Mouse (Mus musculus): ENCODE results near the gene Dync1li1. TPM values are rescaled to one million over a fixed set of nuclear protein-coding genes. Genes with fewer than 3 reads are reported as not detected.

Dync1li1 gene
- polyA plus RNA-seq, 1 experiment from 2014 or later = 57.6 TPM

- H3K27me3 ChIP-seq (replicated peaks) = no peaks in the 10 kb centered on the region
- no peaks in the 10 kb centered on the region for H3K4me1 ChIP-seq
- no peak overlapping the region for H3K4me3 ChIP-seq (replicated peaks)
- no peaks in the 10 kb centered on the region for H3K9me3 ChIP-seq
- peaks cover 18% of the 10 kb centered on the region for H3K36me3 ChIP-seq
- no peak for ATAC-seq (ENCODE audit: insufficient read depth, low FRiP score, low read depth)
- 89% methylated on average over 5 of the region's 5 CpGs for WGBS
- no peak overlapping the region for H3K9ac ChIP-seq
- H3K4me2 ChIP-seq = no peak overlapping the region
- no peak overlapping the region for H3K27ac ChIP-seq
Measured at GRCm38 (mm10) chr9:114758801-114759200, 70.2 kb downstream of the Dync1li1 start.

- WGBS = 74% methylated on average over 4 of the region's 4 CpGs
- Histone ChIP-seq H3K9ac (no peak overlapping the region), H3K9me3 (no peaks in the 10 kb centered on the region), H3K27ac (no peak overlapping the region), H3K4me2 (no peak overlapping the region), H3K4me3 (replicated peaks) (no peak overlapping the region), H3K4me1 (no peaks in the 10 kb centered on the region), H3K36me3 (peaks cover 18% of the 10 kb centered on the region), H3K27me3 (replicated peaks) (no peaks in the 10 kb centered on the region)
- ATAC-seq (ENCODE audit: insufficient read depth, low FRiP score, low read depth) = no peak
Measured at GRCm38 (mm10) chr9:114759886-114760285, 71.3 kb downstream of the Dync1li1 start.

- H3K4me3 ChIP-seq (replicated peaks) = no peak overlapping the region
- H3K27me3 ChIP-seq (replicated peaks) = no peaks in the 10 kb centered on the region
- no peak overlapping the region for H3K4me2 ChIP-seq
- H3K36me3 ChIP-seq = peaks cover 18% of the 10 kb centered on the region; the same call in 1 of the 2 replicates
- no peak overlapping the region for H3K27ac ChIP-seq
- WGBS = 82% methylated on average over 5 of the region's 5 CpGs
- no peaks in the 10 kb centered on the region for H3K9me3 ChIP-seq
- no peaks in the 10 kb centered on the region for H3K4me1 ChIP-seq
- H3K9ac ChIP-seq = no peak overlapping the region
- no peak for ATAC-seq (ENCODE audit: insufficient read depth, low FRiP score, low read depth)
Measured at GRCm38 (mm10) chr9:114760353-114760752, 71.8 kb downstream of the Dync1li1 start.

GRCm38 (mm10) chr9:114761848-114762247, 73.3 kb downstream of the Dync1li1 start:
- no peak overlapping the region for H3K4me2 ChIP-seq
- H3K4me3 ChIP-seq (replicated peaks) = no peak overlapping the region
- no peaks in the 10 kb centered on the region for H3K9me3 ChIP-seq
- H3K9ac ChIP-seq = no peak overlapping the region
- peaks cover 17% of the 10 kb centered on the region; the same call in 1 of the 2 replicates for H3K36me3 ChIP-seq
- H3K27me3 ChIP-seq (replicated peaks) = no peaks in the 10 kb centered on the region
- 63% methylated on average over 11 of the region's 11 CpGs for WGBS
- no peak overlapping the region for H3K27ac ChIP-seq
- no peak for ATAC-seq (ENCODE audit: insufficient read depth, low FRiP score, low read depth)
- no peaks in the 10 kb centered on the region for H3K4me1 ChIP-seq

GRCm38 (mm10) chr9:114763341-114763740, 74.8 kb downstream of the Dync1li1 start:
- H3K4me3 ChIP-seq (replicated peaks) = no peak overlapping the region
- H3K4me2 ChIP-seq = no peak overlapping the region
- ATAC-seq (ENCODE audit: insufficient read depth, low FRiP score, low read depth) = no peak
- H3K9me3 ChIP-seq = no peaks in the 10 kb centered on the region
- H3K36me3 ChIP-seq = peaks cover 12% of the 10 kb centered on the region; the same call in 1 of the 2 replicates
- no peak overlapping the region for H3K9ac ChIP-seq
- WGBS = 63% methylated on average over 13 of the region's 13 CpGs
- no peak overlapping the region for H3K27ac ChIP-seq
- H3K4me1 ChIP-seq = no peaks in the 10 kb centered on the region
- no peaks in the 10 kb centered on the region for H3K27me3 ChIP-seq (replicated peaks)

GRCm38 (mm10) chr9:114767030-114767429, 78.4 kb downstream of the Dync1li1 start:
- no peaks in the 10 kb centered on the region for H3K4me1 ChIP-seq
- H3K4me2 ChIP-seq = no peak overlapping the region
- no peak for ATAC-seq (ENCODE audit: insufficient read depth, low FRiP score, low read depth)
- peaks cover 3% of the 10 kb centered on the region; the same call in 1 of the 2 replicates for H3K36me3 ChIP-seq
- no peaks in the 10 kb centered on the region for H3K27me3 ChIP-seq (replicated peaks)
- no peak overlapping the region for H3K4me3 ChIP-seq (replicated peaks)
- no peak overlapping the region for H3K27ac ChIP-seq
- no peaks in the 10 kb centered on the region for H3K9me3 ChIP-seq
- no peak overlapping the region for H3K9ac ChIP-seq
- 73% methylated on average over 13 of the region's 13 CpGs for WGBS

- H3K4me3 ChIP-seq (replicated peaks) = no peak overlapping the region
- 64% methylated on average over 2 of the region's 2 CpGs for WGBS
- H3K9me3 ChIP-seq = no peaks in the 10 kb centered on the region
- no peaks in the 10 kb centered on the region for H3K4me1 ChIP-seq
- H3K4me2 ChIP-seq = no peak overlapping the region
- H3K36me3 ChIP-seq = peaks cover 7% of the 10 kb centered on the region; the same call in 1 of the 2 replicates
- H3K27ac ChIP-seq = no peak overlapping the region
- ATAC-seq (ENCODE audit: insufficient read depth, low FRiP score, low read depth) = no peak
- H3K27me3 ChIP-seq (replicated peaks) = no peaks in the 10 kb centered on the region
- H3K9ac ChIP-seq = no peak overlapping the region
Measured at GRCm38 (mm10) chr9:114767507-114767906, 78.9 kb downstream of the Dync1li1 start.

- Histone ChIP-seq H3K4me2 (no peak overlapping the region), H3K27ac (no peak overlapping the region), H3K4me1 (no peaks in the 10 kb centered on the region), H3K4me3 (replicated peaks) (no peak overlapping the region), H3K27me3 (replicated peaks) (no peaks in the 10 kb centered on the region), H3K9ac (no peak overlapping the region), H3K36me3 (peaks cover 10% of the 10 kb centered on the region; the same call in 1 of the 2 replicates), H3K9me3 (no peaks in the 10 kb centered on the region)
- no peak for ATAC-seq (ENCODE audit: insufficient read depth, low FRiP score, low read depth)
- 62% methylated on average over 10 of the region's 10 CpGs for WGBS
Measured at GRCm38 (mm10) chr9:114768066-114768465, 79.5 kb downstream of the Dync1li1 start.

GRCm38 (mm10) chr9:114770224-114770623, 81.6 kb downstream of the Dync1li1 start:
- peaks cover 10% of the 10 kb centered on the region; the same call in 1 of the 2 replicates for H3K36me3 ChIP-seq
- no peak for ATAC-seq (ENCODE audit: insufficient read depth, low FRiP score, low read depth)
- WGBS = 89% methylated on average over 4 of the region's 4 CpGs
- H3K4me3 ChIP-seq (replicated peaks) = no peak overlapping the region
- no peak overlapping the region for H3K27ac ChIP-seq
- H3K9ac ChIP-seq = no peak overlapping the region
- no peaks in the 10 kb centered on the region for H3K9me3 ChIP-seq
- peaks cover 6% of the 10 kb centered on the region; the same call in 1 of the 2 replicates for H3K4me1 ChIP-seq
- H3K27me3 ChIP-seq (replicated peaks) = no peaks in the 10 kb centered on the region
- no peak overlapping the region for H3K4me2 ChIP-seq

- Histone ChIP-seq H3K27ac (no peak overlapping the region), H3K4me3 (replicated peaks) (no peak overlapping the region), H3K4me2 (no peak overlapping the region), H3K4me1 (peaks cover 8% of the 10 kb centered on the region; the same call in 1 of the 2 replicates), H3K9ac (no peak overlapping the region), H3K36me3 (peaks cover 10% of the 10 kb centered on the region; the same call in 1 of the 2 replicates), H3K27me3 (replicated peaks) (no peaks in the 10 kb centered on the region), H3K9me3 (no peaks in the 10 kb centered on the region)
- no peak for ATAC-seq (ENCODE audit: insufficient read depth, low FRiP score, low read depth)
- 78% methylated on average over 7 of the region's 7 CpGs for WGBS
Measured at GRCm38 (mm10) chr9:114771565-114771964, 83.0 kb downstream of the Dync1li1 start.

Other genes with a start within 250 kb of the Dync1li1 start
- gene Ccr4, start 183.9 kb upstream of the Dync1li1 start, polyA plus RNA-seq (2015; fragmentation: Nextera tagmentation; extraction: Ambion mirVana) = 0.04 TPM in 1 of 2 replicates, not detected in the other
- 0.19 and 0.64 TPM in 2 replicates for gene C130032M10Rik, start 173.1 kb upstream of the Dync1li1 start, polyA plus RNA-seq (2015; fragmentation: Nextera tagmentation; extraction: Ambion mirVana)
- 2.0 and 2.2 TPM in 2 replicates for gene Trim71, start 124.4 kb upstream of the Dync1li1 start, polyA plus RNA-seq (2015; fragmentation: Nextera tagmentation; extraction: Ambion mirVana)
- 51.2 and 60.1 TPM in 2 replicates for gene Cnot10, start 48.6 kb upstream of the Dync1li1 start, polyA plus RNA-seq (2015; fragmentation: Nextera tagmentation; extraction: Ambion mirVana)
- gene Cmtm6, start 42.3 kb downstream of the Dync1li1 start, polyA plus RNA-seq (2015; fragmentation: Nextera tagmentation; extraction: Ambion mirVana) = 58.7 and 60.9 TPM in 2 replicates
- 103 and 105 TPM in 2 replicates for gene Cmtm7, start 93.1 kb downstream of the Dync1li1 start, polyA plus RNA-seq (2015; fragmentation: Nextera tagmentation; extraction: Ambion mirVana)
- gene Cmtm8, start 155.4 kb downstream of the Dync1li1 start, polyA plus RNA-seq (2015; fragmentation: Nextera tagmentation; extraction: Ambion mirVana) = 63.7 and 66.1 TPM in 2 replicates
- 17.3 and 18.6 TPM in 2 replicates for gene Gpd1l, start 245.2 kb downstream of the Dync1li1 start, polyA plus RNA-seq (2015; fragmentation: Nextera tagmentation; extraction: Ambion mirVana)